Mouse (Mus musculus): ENCODE measurements around the gene Mfng.

DNA sequence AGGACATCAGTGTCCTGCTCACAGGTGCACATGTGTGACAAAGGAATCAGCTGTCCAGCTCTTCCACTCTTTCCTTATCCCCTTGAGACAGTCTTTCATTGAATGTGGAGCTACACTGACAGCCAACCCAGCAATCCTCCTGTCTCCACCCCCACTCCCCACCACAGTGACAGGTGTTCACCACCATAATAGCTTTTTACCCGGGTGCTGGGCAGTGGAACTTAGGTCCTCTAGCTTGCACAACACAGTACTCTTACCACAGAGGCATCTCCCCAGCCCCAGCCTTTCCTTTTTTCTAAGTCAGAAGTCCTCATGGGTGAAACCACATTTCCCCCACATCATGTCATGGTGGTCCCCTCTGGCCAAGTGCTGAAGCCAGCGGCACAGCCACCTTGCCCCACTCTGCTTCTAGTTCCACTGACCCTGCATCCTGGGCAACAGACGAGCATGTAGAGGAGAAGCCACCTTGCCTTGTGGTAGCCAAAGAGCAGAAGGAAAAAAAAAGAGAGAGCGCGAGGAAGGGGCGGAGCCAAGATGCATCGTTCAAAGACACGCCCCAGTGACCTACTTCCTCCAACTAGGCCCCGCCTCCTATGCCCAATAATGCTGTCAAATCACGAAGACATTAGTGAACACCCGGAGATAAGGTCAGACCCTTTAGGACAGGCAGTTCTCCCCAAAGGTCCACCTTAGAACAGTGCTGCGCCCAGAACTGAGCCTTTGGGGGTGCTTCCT is 42.8 kb downstream of the Mfng start:
- no peak for TF ChIP-seq CTCF (IDR thresholded peaks at IDR 0.05; ENCODE audit: borderline replicate concordance, control insufficient read depth, extremely low read depth, insufficient read depth, low read length, poor library complexity)
- no peak for TF ChIP-seq POLR2A (IDR thresholded peaks at IDR 0.05; ENCODE audit: control insufficient read depth, extremely low read depth, insufficient read depth, low read length, poor library complexity)
